Comparison of ENCODE assay signal across 24 mouse cellular contexts in genomic region chr4:133504755-133505485, GRCm38 (mm10). TPM values are rescaled to one million over a fixed set of nuclear protein-coding genes. Genes with fewer than 3 reads are reported as not detected.
DNase-seq lines count a peak whose midpoint lies in the region; TF ChIP-seq lines count a peak whose summit lies in the region.
"Had no signal": no experiment of that assay in that cellular context is flagged by ENCODE, and none has a peak within 500 bp of the region (broad histone marks: within the 10 kb centered on the region; RNA-seq: fewer than 3 reads in every experiment).

No protein-coding gene starts in this region.

- no peaks in the 10 kb centered on the region for H3K9me3 ChIP-seq in MEL (replicated peaks; ENCODE audit: insufficient read depth, low read length)
- H3K9me3 ChIP-seq: embryonic facial prominence, embryonic 10.5 days; embryonic facial prominence, embryonic 12.5 days; forebrain, embryonic 13.5 days; forebrain, embryonic 15.5 days; G1E had no signal

- no peaks in the 10 kb centered on the region for H3K27me3 ChIP-seq in MEL (ENCODE audit: control insufficient read depth in 1 of 2, insufficient read depth in 2 of 2, low read length in 2 of 2)

- TF ChIP-seq RAD21 in MEL (IDR thresholded peaks at IDR 0.05; ENCODE audit: low read depth, low read length) = no peak

- TF ChIP-seq EP300 in MEL (IDR thresholded peaks at IDR 0.05; ENCODE audit: low read depth in 1 of 2, low read length in 2 of 2) = peak; percentile 65 to 77

- H3K4me3 ChIP-seq in MEL (ENCODE audit: control insufficient read depth in 1 of 2, insufficient read depth in 1 of 2, low read depth in 2 of 2, low read length in 2 of 2) = no peak overlapping the region
- H3K4me3 ChIP-seq: embryonic facial prominence, embryonic 10.5 days; embryonic facial prominence, embryonic 12.5 days; forebrain, embryonic 13.5 days; forebrain, embryonic 15.5 days had no signal

- no peak for TF ChIP-seq CTCF in MEL (IDR thresholded peaks at IDR 0.05 in 2 of 3, conservative IDR thresholded peaks at IDR 0.05 in 1 of 3; ENCODE audit: control insufficient read depth in 1 of 3, insufficient read depth in 1 of 3, low read depth in 2 of 3, low read length in 3 of 3, poor library complexity in 1 of 3, severe bottlenecking in 1 of 3)

- no peaks in the 10 kb centered on the region for H3K79me2 ChIP-seq in MEL (ENCODE audit: control insufficient read depth, insufficient read depth, low read length, poor library complexity)

- no peak overlapping the region; the same call in 1 of the 2 replicates for H3K27ac ChIP-seq in MEL (ENCODE audit: control insufficient read depth, low read depth, low read length)
- H3K27ac ChIP-seq: embryonic facial prominence, embryonic 10.5 days; embryonic facial prominence, embryonic 12.5 days; forebrain, embryonic 13.5 days; forebrain, embryonic 15.5 days had no signal

- no peak for TF ChIP-seq POLR2A in MEL (IDR thresholded peaks at IDR 0.05; ENCODE audit: control insufficient read depth in 1 of 2, insufficient read depth in 1 of 2, low read depth in 1 of 2, low read length in 2 of 2, poor library complexity in 1 of 2)

- H3K36me3 ChIP-seq in MEL (ENCODE audit: control insufficient read depth in 1 of 2, insufficient read depth in 2 of 2, low read length in 2 of 2) = peaks cover 0 to 32% of the 10 kb centered on the region in 2 experiments; a peak in 2 of 4 replicates
- H3K36me3 ChIP-seq: embryonic facial prominence, embryonic 10.5 days; embryonic facial prominence, embryonic 12.5 days; forebrain, embryonic 15.5 days; G1E had no signal

- no peak overlapping the region; the same call in 1 of the 2 replicates for H3K9ac ChIP-seq in MEL (ENCODE audit: control insufficient read depth, low read depth, low read length, poor library complexity, severe bottlenecking)
- H3K9ac ChIP-seq: embryonic facial prominence, embryonic 12.5 days; forebrain, embryonic 13.5 days; forebrain, embryonic 15.5 days; forebrain, postnatal 0 days had no signal

- peaks cover 32 to 44% of the 10 kb centered on the region in 2 experiments for H3K4me1 ChIP-seq in MEL (ENCODE audit: control insufficient read depth in 1 of 2, insufficient read depth in 2 of 2, low read length in 2 of 2)
- H3K4me1 ChIP-seq: embryonic facial prominence, embryonic 12.5 days; forebrain, embryonic 13.5 days had no signal

- DNase-seq in cerebellum, adult 11-12 months = peak; percentile 28
- DNase-seq in cerebellum, postnatal 25 days = no peak
- peak; percentile 34 for DNase-seq in cerebellum, adult 9-11 months
- no peak for DNase-seq in cerebellum, postnatal 4 days (ENCODE audit: low spot score in 2 of 2)
- DNase-seq in MEL (ENCODE audit: low read depth, low spot score) = peak; percentile 52
- no peak for DNase-seq in lung, postnatal 10 days
- DNase-seq: adrenal gland, adult 8-10 months; adrenal gland, postnatal 14 days; adrenal gland, postnatal 36 days; B cell, adult 2 months; cerebellum, adult 11 months; cerebellum, adult 8-10 months; cerebellum, postnatal 36 days; forebrain, postnatal 0 days had no signal

TF ChIP-seq in MEL, 35 proteins besides CTCF, POLR2A, EP300 and RAD21:
- TF ChIP-seq ELF1 (IDR thresholded peaks at IDR 0.05; ENCODE audit: low read depth, low read length) = no peak
- peak; percentile 47 for TF ChIP-seq ETS1 (IDR thresholded peaks at IDR 0.05; ENCODE audit: low read depth, low read length)
- no peak for TF ChIP-seq USF2 (IDR thresholded peaks at IDR 0.05; ENCODE audit: borderline replicate concordance in 1 of 2, insufficient read depth in 1 of 2, low read depth in 1 of 2, low read length in 2 of 2)
- TF ChIP-seq GATA1 (IDR thresholded peaks at IDR 0.05; ENCODE audit: low read depth, low read length) = peak; percentile 29; the same call in 1 of the 2 replicates
- no peak for TF ChIP-seq ZMIZ1 (IDR thresholded peaks at IDR 0.05; ENCODE audit: low read depth, low read length)
- TF ChIP-seq MAFK (IDR thresholded peaks at IDR 0.05; ENCODE audit: borderline replicate concordance, low read depth, low read length) = no peak
- TF ChIP-seq CHD1 (IDR thresholded peaks at IDR 0.05; ENCODE audit: low read depth, low read length) = no peak
- no peak for TF ChIP-seq MYB (IDR thresholded peaks at IDR 0.05; ENCODE audit: low read depth, low read length)
- TF ChIP-seq MAZ (IDR thresholded peaks at IDR 0.05; ENCODE audit: low read depth, low read length) = no peak
- TF ChIP-seq TBP (IDR thresholded peaks at IDR 0.05; ENCODE audit: low read depth, low read length) = no peak
- no peak for TF ChIP-seq JUND (IDR thresholded peaks at IDR 0.05; ENCODE audit: low read depth, low read length)
- no peak for TF ChIP-seq UBTF (IDR thresholded peaks at IDR 0.05; ENCODE audit: borderline replicate concordance, insufficient read depth, low read depth, low read length)
- no peak for TF ChIP-seq BHLHE40 (IDR thresholded peaks at IDR 0.05; ENCODE audit: borderline replicate concordance, low read depth, low read length)
- no peak for TF ChIP-seq E2F4 (IDR thresholded peaks at IDR 0.05; ENCODE audit: borderline replicate concordance, low read depth, low read length)
- no peak for TF ChIP-seq GABPA (IDR thresholded peaks at IDR 0.05; ENCODE audit: low read depth, low read length)
- TF ChIP-seq KAT2A (conservative IDR thresholded peaks at IDR 0.05; ENCODE audit: low read depth, low read length) = no peak
- 0 out of 2 replicates have a peak, but pooled peaks have one; percentile 23 for TF ChIP-seq RCOR1 (IDR thresholded peaks at IDR 0.05; ENCODE audit: low read depth, low read length)
- no peak for TF ChIP-seq MYC (IDR thresholded peaks at IDR 0.05; ENCODE audit: low read depth, low read length)
- peak; percentile 83 for TF ChIP-seq TCF12 (IDR thresholded peaks at IDR 0.05; ENCODE audit: low read depth, low read length)
- TF ChIP-seq ZC3H11A (IDR thresholded peaks at IDR 0.05; ENCODE audit: low read depth, low read length) = no peak
- no peak for TF ChIP-seq MXI1 (IDR thresholded peaks at IDR 0.05; ENCODE audit: low read depth, low read length)
- no peak for TF ChIP-seq POLR2AphosphoS5 (IDR thresholded peaks at IDR 0.05; ENCODE audit: borderline replicate concordance, low read depth, low read length)
- no peak for TF ChIP-seq MEF2A (IDR thresholded peaks at IDR 0.05; ENCODE audit: extremely low read depth, insufficient replicate concordance, low read depth, low read length, poor library complexity, severe bottlenecking)
- TF ChIP-seq SMC3 (IDR thresholded peaks at IDR 0.05; ENCODE audit: low read depth, low read length) = no peak
- TF ChIP-seq CHD2 (IDR thresholded peaks at IDR 0.05; ENCODE audit: low read length) = no peak
- no peak for TF ChIP-seq MAX (IDR thresholded peaks at IDR 0.05; ENCODE audit: low read length)
- no peak for TF ChIP-seq HCFC1 (IDR thresholded peaks at IDR 0.05; ENCODE audit: low read depth, low read length)
- no peak for TF ChIP-seq ZKSCAN1 (IDR thresholded peaks at IDR 0.05; ENCODE audit: low read depth, low read length)
- peak; percentile 33 for TF ChIP-seq SIN3A (IDR thresholded peaks at IDR 0.05; ENCODE audit: low read length)
- no peak for TF ChIP-seq USF1 (IDR thresholded peaks at IDR 0.05; ENCODE audit: low read depth, low read length)
- no peak for TF ChIP-seq POLR2AphosphoS2 (IDR thresholded peaks at IDR 0.05; ENCODE audit: low read length)
- TF ChIP-seq ZNF384 (IDR thresholded peaks at IDR 0.05; ENCODE audit: low read depth, low read length) = no peak
- TF ChIP-seq TAL1 (IDR thresholded peaks at IDR 0.05; ENCODE audit: low read length) = peak; percentile 49
- no peak for TF ChIP-seq NRF1 (IDR thresholded peaks at IDR 0.05; ENCODE audit: insufficient read depth, low read depth, low read length, poor library complexity, severe bottlenecking)
- TF ChIP-seq NELFE (IDR thresholded peaks at IDR 0.05; ENCODE audit: low read depth, low read length) = no peak

RNA-seq across cellular contexts. Expression of gene Trnp1, which starts 6.6 kb away (rescaled TPM):
- 0.92 and 1.6 TPM in 2 replicates for total RNA-seq in MEL (2012; rRNA removed)
- polyA plus RNA-seq in MEL (2012; ENCODE audit: insufficient read depth in 1 of 2, insufficient read length in 2 of 2, low read depth in 1 of 2, low replicate concordance in 2 of 2, missing spikeins in 1 of 2) = 1 to 10 TPM in 1 of 2 experiments, not detected in 1; 1.6 TPM
- total RNA-seq: CH12.LX had no signal
- polyA plus RNA-seq: CD4-positive, CD25-positive, alpha-beta regulatory T cell, adult 4 months; G1E had no signal

RNA-seq across cellular contexts. Expression of gene Kdf1, which starts 13.8 kb away (rescaled TPM):
- total RNA-seq in MEL (2012; rRNA removed) = 0.12 TPM in 1 of 2 replicates, not detected in the other
- under 1 TPM in 1 of 2 experiments, not detected in 1; 0.04 TPM for polyA plus RNA-seq in MEL (2012; ENCODE audit: insufficient read depth in 1 of 2, insufficient read length in 2 of 2, low read depth in 1 of 2, low replicate concordance in 2 of 2, missing spikeins in 1 of 2)
- total RNA-seq: CH12.LX; forebrain, postnatal 0 days; G1E; gastrocnemius, adult 18-20 months had no signal
- polyA plus RNA-seq: G1E had no signal

RNA-seq across cellular contexts. Expression of gene Tent5b, which starts 25.0 kb away (rescaled TPM):
- 3.5 and 3.6 TPM in 2 replicates for total RNA-seq in MEL (2012; rRNA removed)
- 1 to 10 TPM in 1 of 2 experiments, not detected in 1; 2.5 TPM for polyA plus RNA-seq in MEL (2012; ENCODE audit: insufficient read depth in 1 of 2, insufficient read length in 2 of 2, low read depth in 1 of 2, low replicate concordance in 2 of 2, missing spikeins in 1 of 2)
- total RNA-seq: CH12.LX, G1E had no signal
- polyA plus RNA-seq: CD4-positive, CD25-positive, alpha-beta regulatory T cell, adult 4 months; G1E had no signal

RNA-seq across cellular contexts. Expression of gene Nudc, which starts 40.9 kb away (rescaled TPM):
- total RNA-seq in MEL (2012; rRNA removed) = 504 and 516 TPM in 2 replicates
- polyA plus RNA-seq in MEL (2012; ENCODE audit: insufficient read depth in 1 of 2, insufficient read length in 2 of 2, low read depth in 1 of 2, low replicate concordance in 2 of 2, missing spikeins in 1 of 2) = 100 to 1,000 TPM in 1 of 2 experiments, not detected in 1; 732 TPM

RNA-seq across cellular contexts. Expression of gene Nr0b2, which starts 48.3 kb away (rescaled TPM):
- not detected in 2 replicates for total RNA-seq in MEL (2012; rRNA removed)
- polyA plus RNA-seq in MEL (2012; ENCODE audit: insufficient read depth in 1 of 2, insufficient read length in 2 of 2, low read depth in 1 of 2, low replicate concordance in 2 of 2, missing spikeins in 1 of 2) = under 1 TPM in 1 of 2 experiments, not detected in 1; 0.10 TPM
- total RNA-seq: CH12.LX; forebrain, postnatal 0 days; G1E; gastrocnemius, adult 18-20 months had no signal
- polyA plus RNA-seq: cortical plate, adult 2 months; embryonic facial prominence, embryonic 12.5 days; embryonic facial prominence, embryonic 14.5 days; forebrain, embryonic 13.5 days; forebrain, embryonic 15.5 days; forebrain, postnatal 0 days had no signal

Comparison
In these comparisons a context has a peak if more than half of its experiments do, and no peak if none do; other contexts are left out.
1. DNase-seq: peak in cerebellum, adult 11-12 months (single experiment), cerebellum, adult 9-11 months (single experiment) and MEL (single experiment); none in cerebellum, postnatal 25 days (0 of 2), cerebellum, postnatal 4 days (0 of 2) and lung, postnatal 10 days (single experiment).